Mouse (Mus musculus): ENCODE results near the gene Gpr152. TPM values are rescaled to one million over a fixed set of nuclear protein-coding genes. Genes with fewer than 3 reads are reported as not detected.

Gpr152 gene
- polyA plus RNA-seq (2016; fragmentation: Nextera tagmentation; extraction: Ambion mirVana), result not detected in 2 replicates

DNA sequence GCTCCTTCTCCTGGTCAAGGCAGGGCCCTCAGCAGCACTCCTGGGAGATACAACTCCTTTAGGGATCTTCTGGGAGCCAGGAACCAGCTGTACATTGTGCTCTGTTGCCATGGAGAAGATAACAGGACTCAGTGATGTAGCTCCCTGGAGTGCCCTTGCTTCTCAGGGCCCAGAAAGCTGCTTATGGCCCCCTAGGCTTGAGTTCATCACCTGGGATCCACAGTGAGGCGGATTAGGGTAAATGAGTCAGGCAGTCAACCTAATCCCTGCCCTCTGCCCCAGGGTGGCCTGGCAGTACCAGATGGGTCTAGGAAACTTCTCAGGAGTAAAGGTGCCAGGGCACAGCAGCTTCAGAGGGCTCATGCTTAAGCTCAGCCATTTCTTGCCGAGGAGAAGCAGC is at the start of gene Gpr152:
TSS of gene Gpr152 (plus strand) at position 342 of the 400 bp plus-strand sequence.
- H3K27me3 ChIP-seq (ENCODE audit: low read depth, poor library complexity, severe bottlenecking), result peaks cover 4% of the 10 kb centered on the region; the same call in 1 of the 2 replicates
- no peak within 1 kb of the TSS for H3K4me3 ChIP-seq
- 80% methylated on average over 2 of the region's 2 CpGs for WGBS
- no peaks in the 10 kb centered on the region for H3K9me3 ChIP-seq (replicated peaks)
- 0 out of 2 replicates have a peak, but pooled peaks cover 9% of the 10 kb centered on the region for H3K4me1 ChIP-seq
- no peak for DNase-seq (ENCODE audit: low spot score)
- peak within 1 kb of the TSS; percentile 21 for H3K27ac ChIP-seq
- H3K36me3 ChIP-seq, result no peaks in the 10 kb centered on the region

DNA sequence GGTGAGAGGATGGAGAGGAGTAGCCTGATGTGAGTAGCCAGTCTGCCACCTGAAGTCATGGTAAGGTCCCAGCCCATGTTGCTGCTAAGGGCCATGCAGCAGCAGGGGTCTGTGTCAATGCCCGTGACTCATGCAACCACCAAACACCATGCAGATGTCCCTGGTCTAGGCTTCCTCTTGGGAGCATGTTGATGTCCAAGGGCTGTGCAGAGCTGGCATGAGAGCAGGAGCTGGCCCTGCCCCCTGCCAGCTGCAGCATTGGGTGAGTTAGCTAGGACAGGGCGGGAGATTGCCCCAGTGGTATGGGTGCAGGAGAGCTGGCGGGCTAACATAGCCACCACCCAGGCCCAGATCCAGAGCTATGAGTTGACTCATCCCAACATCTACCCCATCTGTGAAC is 49.1 kb upstream of the Gpr152 start:
- WGBS, result 96% methylated on average over 3 of the region's 3 CpGs

DNA sequence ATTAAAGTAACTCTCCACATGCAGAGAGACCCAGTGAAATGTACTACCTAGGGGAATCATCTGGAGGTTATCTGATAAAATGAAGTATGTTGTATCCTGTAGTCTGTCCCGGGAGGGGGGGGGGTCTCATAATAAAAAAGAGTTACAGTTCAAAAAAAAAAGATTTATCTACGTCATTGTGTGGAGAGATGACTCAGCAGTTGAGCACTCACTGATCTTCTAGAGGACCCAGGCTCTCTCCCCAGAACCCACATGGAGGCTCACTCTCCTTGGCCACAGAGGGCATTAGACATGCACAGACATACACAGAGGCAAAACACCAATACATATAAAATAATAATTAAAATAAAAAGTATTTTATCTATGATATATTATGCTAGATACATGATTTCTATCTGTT is 48.2 kb upstream of the Gpr152 start:
- H3K27ac ChIP-seq, result no peak overlapping the region
- WGBS, result 79% methylated on average over 2 of the region's 2 CpGs
- no peak overlapping the region for H3K4me3 ChIP-seq
- H3K36me3 ChIP-seq, result no peaks in the 10 kb centered on the region
- H3K27me3 ChIP-seq (ENCODE audit: low read depth, poor library complexity, severe bottlenecking), result no peaks in the 10 kb centered on the region
- no peaks in the 10 kb centered on the region for H3K9me3 ChIP-seq (replicated peaks)
- peaks cover 6% of the 10 kb centered on the region for H3K4me1 ChIP-seq
- no peak for DNase-seq (ENCODE audit: low spot score)

More for the DNA sequence above, 49.1 kb upstream of the Gpr152 start:
- Histone ChIP-seq H3K4me1 (no peaks in the 10 kb centered on the region), H3K27ac (no peak overlapping the region), H3K4me3 (no peak overlapping the region), H3K27me3 (ENCODE audit: low read depth, poor library complexity, severe bottlenecking) (no peaks in the 10 kb centered on the region), H3K9me3 (replicated peaks) (no peaks in the 10 kb centered on the region), H3K36me3 (no peaks in the 10 kb centered on the region)
- DNase-seq (ENCODE audit: low spot score), result no peak

DNA sequence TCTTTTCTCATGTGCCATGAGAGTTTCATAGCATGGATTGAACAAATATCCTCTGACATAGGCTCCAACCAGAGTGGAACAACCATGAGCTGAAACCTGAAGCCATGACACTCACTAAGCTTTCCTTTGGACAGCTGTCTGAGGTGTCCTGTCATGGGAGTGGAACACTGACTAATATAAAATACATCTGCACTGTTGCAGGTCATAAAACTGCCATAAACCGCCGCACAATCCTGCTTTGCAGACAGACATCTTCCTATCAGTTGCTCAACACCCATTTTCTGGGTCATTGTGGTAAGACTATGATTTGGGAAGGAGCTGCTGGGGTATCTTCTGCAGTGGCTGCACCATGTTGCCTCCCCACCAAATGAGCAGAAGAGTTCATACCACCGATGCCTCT is 46.8 kb upstream of the Gpr152 start:
- no peaks in the 10 kb centered on the region for H3K36me3 ChIP-seq
- H3K4me1 ChIP-seq, result peaks cover 15% of the 10 kb centered on the region
- WGBS, result 86% methylated on average over 3 of the region's 3 CpGs
- no peak for DNase-seq (ENCODE audit: low spot score)
- H3K27ac ChIP-seq, result no peak overlapping the region
- H3K4me3 ChIP-seq, result no peak overlapping the region
- H3K27me3 ChIP-seq (ENCODE audit: low read depth, poor library complexity, severe bottlenecking), result no peaks in the 10 kb centered on the region
- no peaks in the 10 kb centered on the region for H3K9me3 ChIP-seq (replicated peaks)

DNA sequence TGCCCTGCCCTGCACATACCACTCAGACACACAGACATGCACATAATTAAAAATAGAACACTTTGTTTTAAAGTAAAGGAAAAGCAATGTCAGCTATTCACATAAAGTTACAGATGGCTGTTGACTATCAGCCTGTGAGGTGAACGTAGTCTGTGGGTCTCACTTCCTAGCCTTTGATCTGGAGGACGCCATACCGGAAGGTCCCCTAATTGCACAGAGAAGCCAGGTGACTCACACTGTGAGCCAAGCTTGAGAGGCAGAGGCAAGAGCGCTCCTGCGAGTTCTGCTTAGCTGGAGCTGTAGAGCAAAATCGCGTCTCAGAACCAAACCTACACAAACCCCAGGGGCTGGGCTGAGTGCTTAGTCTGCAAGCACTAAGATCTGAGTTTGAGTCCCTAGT is 45.8 kb upstream of the Gpr152 start:
- H3K9me3 ChIP-seq (replicated peaks), result no peaks in the 10 kb centered on the region
- H3K27me3 ChIP-seq (ENCODE audit: low read depth, poor library complexity, severe bottlenecking), result no peaks in the 10 kb centered on the region
- H3K4me1 ChIP-seq, result peaks cover 25% of the 10 kb centered on the region
- WGBS, result 62% methylated on average over 7 of the region's 7 CpGs
- no peak for DNase-seq (ENCODE audit: low spot score)
- no peaks in the 10 kb centered on the region for H3K36me3 ChIP-seq
- no peak overlapping the region for H3K27ac ChIP-seq
- no peak overlapping the region for H3K4me3 ChIP-seq

DNA sequence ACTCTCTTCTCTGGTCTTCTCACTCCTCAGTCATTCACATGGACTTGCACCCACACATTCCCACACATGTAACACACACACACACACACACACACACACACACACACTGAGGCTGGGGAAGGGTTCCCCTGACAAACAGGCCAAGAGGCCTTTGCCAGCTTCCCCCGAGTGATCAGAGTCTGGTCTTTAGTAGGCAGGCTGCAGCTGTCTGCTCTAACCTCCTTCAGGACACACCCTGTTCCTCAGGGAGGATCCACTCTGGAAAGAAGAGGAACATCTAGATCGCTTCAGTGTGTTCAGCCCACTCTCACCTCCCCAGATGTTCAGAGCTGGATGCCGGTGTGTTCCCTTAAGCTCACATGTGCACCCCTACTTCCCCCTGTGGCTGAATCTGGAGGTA is 45.2 kb upstream of the Gpr152 start:
- Histone ChIP-seq H3K9me3 (replicated peaks) (no peaks in the 10 kb centered on the region), H3K4me3 (no peak overlapping the region), H3K36me3 (no peaks in the 10 kb centered on the region), H3K4me1 (peaks cover 31% of the 10 kb centered on the region), H3K27ac (no peak overlapping the region), H3K27me3 (ENCODE audit: low read depth, poor library complexity, severe bottlenecking) (peaks cover 6% of the 10 kb centered on the region)
- 75% methylated on average over 3 of the region's 3 CpGs for WGBS
- DNase-seq (ENCODE audit: low spot score), result no peak

DNA sequence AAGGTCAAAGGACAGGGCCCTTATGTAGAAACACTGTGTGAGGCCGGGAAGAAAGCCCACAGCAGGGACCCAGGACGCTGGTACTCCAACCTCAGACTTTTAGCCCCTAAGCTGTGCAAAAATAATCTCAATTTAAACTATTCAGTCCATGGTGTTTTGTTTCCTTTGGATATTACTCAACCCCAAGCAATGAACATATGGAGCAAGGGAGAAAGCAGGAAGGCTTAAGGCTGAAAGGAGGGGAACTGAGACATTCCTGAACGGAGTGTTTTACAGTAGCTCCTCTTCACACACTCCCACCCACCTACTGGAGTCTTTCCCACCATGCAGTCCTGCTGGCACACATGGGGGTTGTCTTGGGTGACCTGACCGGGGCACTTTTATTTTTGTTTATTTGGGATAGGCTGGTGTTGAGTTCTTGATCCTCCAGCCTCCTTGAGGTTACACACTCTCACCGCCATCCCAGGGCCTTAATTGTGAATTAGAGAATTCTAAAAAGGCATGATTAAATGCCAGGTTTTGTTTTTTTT is 44.7 kb upstream of the Gpr152 start:
- H3K27me3 ChIP-seq (ENCODE audit: low read depth, poor library complexity, severe bottlenecking), result peaks cover 10% of the 10 kb centered on the region
- H3K9me3 ChIP-seq (replicated peaks), result no peaks in the 10 kb centered on the region
- peaks cover 36% of the 10 kb centered on the region for H3K4me1 ChIP-seq
- H3K4me3 ChIP-seq, result no peak overlapping the region
- no peak for DNase-seq (ENCODE audit: low spot score)
- no peak overlapping the region for H3K27ac ChIP-seq
- no peaks in the 10 kb centered on the region for H3K36me3 ChIP-seq
- 83% methylated on average over 5 of the region's 5 CpGs for WGBS

DNA sequence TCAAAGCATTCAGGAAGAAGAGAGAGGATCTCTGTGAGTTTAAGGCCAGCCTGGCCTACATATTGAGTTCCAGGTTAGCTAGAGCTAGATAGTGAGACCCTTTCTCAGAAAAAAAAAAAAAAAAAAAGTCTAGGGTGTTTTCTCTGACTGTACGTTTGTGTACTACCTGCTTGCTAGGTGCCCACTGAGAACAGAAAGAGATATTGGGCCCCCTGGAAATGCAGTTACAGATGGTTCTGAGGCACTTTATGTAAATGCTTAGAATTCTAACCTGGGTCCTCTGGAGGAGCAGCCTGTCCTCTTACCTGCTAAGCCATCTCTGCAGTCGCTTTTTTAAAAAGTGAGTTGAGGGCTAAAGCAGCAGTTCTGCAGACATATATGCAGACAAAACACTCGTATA is 43.8 kb upstream of the Gpr152 start:
- Histone ChIP-seq H3K36me3 (no peaks in the 10 kb centered on the region), H3K27me3 (ENCODE audit: low read depth, poor library complexity, severe bottlenecking) (peaks cover 20% of the 10 kb centered on the region), H3K4me3 (no peak overlapping the region), H3K4me1 (peaks cover 45% of the 10 kb centered on the region), H3K9me3 (replicated peaks) (no peaks in the 10 kb centered on the region), H3K27ac (no peak overlapping the region)
- no peak for DNase-seq (ENCODE audit: low spot score)
- WGBS, result 71% methylated on average over 3 of the region's 3 CpGs

DNA sequence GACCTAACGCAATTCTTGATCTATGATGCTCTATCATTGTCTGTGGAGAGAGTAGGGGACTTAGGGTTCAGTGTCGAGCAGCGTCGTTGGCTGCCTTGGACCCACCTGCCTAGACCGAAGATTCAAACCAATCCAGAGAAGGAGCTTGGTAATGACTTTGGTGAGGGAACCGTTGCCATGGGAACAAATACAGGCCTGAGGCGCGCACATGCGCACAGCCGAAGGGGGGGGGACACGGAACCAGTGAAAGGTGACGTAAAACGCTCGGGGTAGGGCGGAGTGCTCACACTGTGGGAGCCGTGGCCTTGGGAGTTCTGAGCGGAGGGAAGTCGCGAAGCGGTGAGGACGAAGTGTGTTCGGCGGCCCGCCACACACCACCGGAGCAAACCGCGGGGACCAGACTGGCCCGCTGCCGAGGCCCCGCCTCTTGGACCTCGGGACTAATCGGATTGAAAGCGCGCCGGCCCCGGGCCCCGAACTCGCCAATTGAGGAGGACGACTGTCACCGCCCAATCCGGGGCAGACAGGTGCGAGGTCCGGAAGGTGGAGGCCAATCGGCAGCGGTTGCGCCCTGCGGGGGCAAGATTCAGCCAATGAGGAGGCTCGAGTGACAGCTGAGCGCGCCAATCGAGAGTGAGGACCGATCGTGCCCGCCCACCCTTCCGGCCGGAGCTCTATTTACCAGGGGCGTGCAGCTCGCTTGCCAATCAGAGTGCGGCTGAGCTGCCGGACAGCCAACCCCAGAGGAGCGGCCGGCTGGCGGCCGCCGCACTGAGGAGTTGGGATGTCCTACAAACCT is 42.7 kb upstream of the Gpr152 start, which contains the start of gene Cdk2ap2:
TSS of gene Cdk2ap2 (plus strand) at position 541 of the 799 bp plus-strand sequence.
- Histone ChIP-seq H3K27ac (peak within 1 kb of the TSS; percentile 82), H3K4me3 (peak within 1 kb of the TSS; percentile 61), H3K9me3 (replicated peaks) (no peaks in the 10 kb centered on the region), H3K27me3 (ENCODE audit: low read depth, poor library complexity, severe bottlenecking) (peaks cover 30% of the 10 kb centered on the region), H3K36me3 (no peaks in the 10 kb centered on the region), H3K4me1 (peaks cover 54% of the 10 kb centered on the region)
- peak; percentile 99 for DNase-seq (ENCODE audit: low spot score)
- under 1% methylated on average over 65 of the region's 65 CpGs for WGBS

DNA sequence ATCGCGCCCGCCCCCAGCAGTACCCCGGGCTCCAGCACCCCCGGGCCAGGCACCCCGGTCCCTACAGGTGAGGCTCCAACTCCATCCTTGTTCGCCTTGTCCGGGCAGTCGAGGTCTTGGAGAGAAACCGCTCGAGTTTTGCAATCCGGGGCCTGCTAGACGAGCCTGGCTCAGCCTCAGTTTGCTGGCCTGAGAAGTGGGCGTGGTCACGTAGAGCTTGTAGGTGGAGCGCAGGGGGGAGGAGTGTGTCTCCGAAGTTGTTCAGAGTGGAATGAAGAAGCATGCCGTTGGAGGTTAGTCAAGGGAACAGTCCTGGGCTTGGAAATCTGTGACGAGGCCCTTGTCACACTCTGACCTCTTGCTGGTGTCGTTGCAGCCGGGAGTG is 42.2 kb upstream of the Gpr152 start:
- Histone ChIP-seq H3K27me3 (ENCODE audit: low read depth, poor library complexity, severe bottlenecking) (peaks cover 36% of the 10 kb centered on the region), H3K4me1 (peaks cover 54% of the 10 kb centered on the region), H3K36me3 (no peaks in the 10 kb centered on the region), H3K9me3 (replicated peaks) (no peaks in the 10 kb centered on the region), H3K4me3 (peak overlapping the region; percentile 61), H3K27ac (peak overlapping the region; percentile 82)
- DNase-seq (ENCODE audit: low spot score), result no peak
- WGBS, result 2% methylated on average over 21 of the region's 21 CpGs

DNA sequence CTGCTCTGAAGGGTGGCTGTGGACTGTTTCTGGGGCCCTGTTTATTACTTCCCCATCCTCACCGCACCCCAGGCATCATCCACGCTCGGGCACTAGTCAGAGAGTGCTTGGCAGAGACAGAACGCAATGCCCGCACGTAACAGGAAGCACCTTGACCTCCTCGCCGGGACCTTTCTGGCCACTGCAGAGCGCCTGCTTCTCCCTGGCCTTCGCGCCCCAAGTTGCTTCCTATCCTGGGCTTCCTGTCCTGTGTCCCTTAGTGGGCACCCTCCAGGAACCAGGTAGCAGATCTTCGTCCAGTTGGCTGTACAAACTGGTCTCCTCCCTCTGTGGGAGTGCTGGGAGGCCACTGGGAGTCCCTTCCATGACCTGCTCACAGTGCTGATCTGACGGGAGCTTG is 41.2 kb upstream of the Gpr152 start:
- H3K4me3 ChIP-seq, result peak overlapping the region; percentile 61; the same call in 1 of the 2 replicates
- peaks cover 46% of the 10 kb centered on the region for H3K27me3 ChIP-seq (ENCODE audit: low read depth, poor library complexity, severe bottlenecking)
- WGBS, result 93% methylated on average over 13 of the region's 13 CpGs
- H3K4me1 ChIP-seq, result peaks cover 54% of the 10 kb centered on the region
- no peaks in the 10 kb centered on the region for H3K9me3 ChIP-seq (replicated peaks)
- no peaks in the 10 kb centered on the region for H3K36me3 ChIP-seq
- DNase-seq (ENCODE audit: low spot score), result no peak
- no peak overlapping the region for H3K27ac ChIP-seq

DNA sequence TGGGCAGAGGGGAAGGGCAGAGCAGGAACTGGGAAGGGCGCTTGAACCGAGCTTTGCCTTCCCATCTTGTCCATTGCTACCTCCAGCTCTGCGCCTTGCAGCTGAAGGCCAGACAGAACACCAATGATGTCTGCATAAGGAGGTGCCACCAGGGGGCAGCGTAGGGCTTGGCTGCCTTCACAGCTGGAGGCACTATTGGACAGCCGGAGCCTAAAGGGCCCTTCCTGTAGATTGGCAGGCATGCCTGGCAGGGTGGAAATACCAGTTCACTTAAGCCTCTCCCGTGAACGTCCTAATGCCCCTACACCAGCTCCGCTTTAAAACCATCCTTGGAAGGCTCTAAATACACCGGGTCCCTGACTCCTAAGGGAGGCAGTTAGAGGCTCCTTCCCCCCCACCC is 40.5 kb upstream of the Gpr152 start:
- Histone ChIP-seq H3K9me3 (replicated peaks) (no peaks in the 10 kb centered on the region), H3K4me1 (peaks cover 54% of the 10 kb centered on the region), H3K36me3 (no peaks in the 10 kb centered on the region), H3K4me3 (peak overlapping the region; percentile 63; the same call in 1 of the 2 replicates), H3K27me3 (ENCODE audit: low read depth, poor library complexity, severe bottlenecking) (peaks cover 48% of the 10 kb centered on the region), H3K27ac (no peak overlapping the region)
- DNase-seq (ENCODE audit: low spot score), result peak; percentile 90
- 14% methylated on average over 9 of the region's 9 CpGs for WGBS
